Mouse (Mus musculus): Measurements from ENCODE around the gene Tarm1. TPM values are rescaled to one million over a fixed set of nuclear protein-coding genes. Genes with fewer than 3 reads are reported as not detected.

Gene Tarm1
- polyA plus RNA-seq (2016; fragmentation: Nextera tagmentation; extraction: Ambion mirVana), result not detected in 2 replicates

- WGBS, result 92% methylated on average over 6 of the region's 6 CpGs
- H3K9me3 ChIP-seq, result peaks cover 7% of the 10 kb centered on the region; the same call in 1 of the 2 replicates
- H3K4me1 ChIP-seq, result no peaks in the 10 kb centered on the region
- H3K4me3 ChIP-seq (replicated peaks), result no peak within 1 kb of the TSS
- no peak for ATAC-seq (ENCODE audit: low FRiP score)
- no peaks in the 10 kb centered on the region for H3K36me3 ChIP-seq (replicated peaks)
- H3K4me2 ChIP-seq, result no peak within 1 kb of the TSS
- H3K27me3 ChIP-seq, result no peaks in the 10 kb centered on the region
- H3K27ac ChIP-seq, result no peak within 1 kb of the TSS
- H3K9ac ChIP-seq, result no peak within 1 kb of the TSS
Observed at GRCm38 (mm10) chr7:3502439-3502838, at the start of gene Tarm1. Tarm1 (minus strand) TSS chr7:3502624.

- Histone ChIP-seq H3K4me3 (replicated peaks) (no peak overlapping the region), H3K27ac (no peak overlapping the region), H3K9me3 (peaks cover 7% of the 10 kb centered on the region; the same call in 1 of the 2 replicates), H3K36me3 (replicated peaks) (no peaks in the 10 kb centered on the region), H3K4me1 (no peaks in the 10 kb centered on the region), H3K27me3 (no peaks in the 10 kb centered on the region), H3K4me2 (no peak overlapping the region), H3K9ac (no peak overlapping the region)
- WGBS, result 79% methylated on average over 3 of the region's 3 CpGs
- no peak for ATAC-seq (ENCODE audit: low FRiP score)
Observed at GRCm38 (mm10) chr7:3505913-3506312, 3.5 kb upstream of the Tarm1 start.

DNA sequence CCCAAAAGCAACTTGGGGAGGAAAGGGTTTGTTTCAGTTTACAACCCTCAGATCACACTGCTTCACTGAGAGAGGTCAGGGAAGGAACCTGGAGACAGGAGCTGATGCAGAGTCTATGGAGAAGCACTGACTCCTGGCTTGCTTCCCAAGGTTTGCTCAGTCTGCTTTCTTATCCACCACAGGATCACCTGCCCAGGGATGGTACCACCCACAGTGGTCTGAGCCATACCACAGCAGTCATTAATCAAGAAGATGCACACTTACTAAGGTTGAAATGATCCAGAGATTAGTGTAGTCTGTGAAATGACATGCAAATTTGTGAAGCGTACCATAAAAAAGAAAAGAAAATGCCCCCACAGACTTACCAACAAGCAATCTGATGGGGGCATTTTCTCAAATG lies 2.0 kb downstream of the Tarm1 start:
- H3K4me3 ChIP-seq (replicated peaks), result no peak overlapping the region
- no peak overlapping the region for H3K9ac ChIP-seq
- H3K36me3 ChIP-seq (replicated peaks), result no peaks in the 10 kb centered on the region
- 0 out of 2 replicates have a peak, but pooled peaks cover 7% of the 10 kb centered on the region for H3K9me3 ChIP-seq
- no peaks in the 10 kb centered on the region for H3K4me1 ChIP-seq
- H3K27me3 ChIP-seq, result no peaks in the 10 kb centered on the region
- H3K4me2 ChIP-seq, result no peak overlapping the region
- WGBS, result 83% methylated on average over 1 of the region's 1 CpGs
- no peak overlapping the region for H3K27ac ChIP-seq
- no peak for ATAC-seq (ENCODE audit: low FRiP score)

GRCm38 (mm10) chr7:3481948-3482608 lies 20.3 kb downstream of the Tarm1 start:
- no peaks in the 10 kb centered on the region for H3K36me3 ChIP-seq (replicated peaks)
- H3K4me1 ChIP-seq, result no peaks in the 10 kb centered on the region
- H3K27ac ChIP-seq, result no peak overlapping the region
- no peak overlapping the region for H3K4me2 ChIP-seq
- no peak overlapping the region for H3K9ac ChIP-seq
- peaks cover 11% of the 10 kb centered on the region; the same call in 1 of the 2 replicates for H3K9me3 ChIP-seq
- no peaks in the 10 kb centered on the region for H3K27me3 ChIP-seq
- no peak for ATAC-seq (ENCODE audit: low FRiP score)
- H3K4me3 ChIP-seq (replicated peaks), result no peak overlapping the region
- WGBS, result 90% methylated on average over 6 of the region's 6 CpGs

DNA sequence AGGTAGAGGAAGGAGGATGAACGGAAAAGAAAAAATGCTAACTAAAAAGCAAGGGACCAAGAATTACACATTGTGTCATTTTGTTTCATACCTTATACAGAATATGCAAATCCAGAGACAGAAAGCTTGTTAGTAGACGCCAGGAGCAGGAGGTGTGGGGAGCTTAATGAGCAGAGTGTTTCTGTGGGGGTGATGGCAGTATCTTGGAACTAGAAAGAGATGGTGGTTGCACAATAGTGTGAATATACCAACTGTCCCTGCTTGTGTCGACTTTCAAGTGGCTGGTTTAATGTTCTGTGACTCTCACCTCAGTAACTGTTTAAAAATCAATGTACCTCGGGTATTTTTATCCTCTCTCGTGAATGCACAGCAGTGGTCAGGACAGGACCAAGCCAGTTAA lies 25.7 kb downstream of the Tarm1 start:
- Histone ChIP-seq H3K27me3 (no peaks in the 10 kb centered on the region), H3K9me3 (peaks cover 7% of the 10 kb centered on the region; the same call in 1 of the 2 replicates), H3K4me2 (no peak overlapping the region), H3K9ac (no peak overlapping the region), H3K27ac (no peak overlapping the region), H3K4me3 (replicated peaks) (no peak overlapping the region), H3K36me3 (replicated peaks) (no peaks in the 10 kb centered on the region), H3K4me1 (no peaks in the 10 kb centered on the region; the same call in 1 of the 2 replicates)
- ATAC-seq (ENCODE audit: low FRiP score), result no peak
- WGBS, result 71% methylated on average over 5 of the region's 5 CpGs

DNA sequence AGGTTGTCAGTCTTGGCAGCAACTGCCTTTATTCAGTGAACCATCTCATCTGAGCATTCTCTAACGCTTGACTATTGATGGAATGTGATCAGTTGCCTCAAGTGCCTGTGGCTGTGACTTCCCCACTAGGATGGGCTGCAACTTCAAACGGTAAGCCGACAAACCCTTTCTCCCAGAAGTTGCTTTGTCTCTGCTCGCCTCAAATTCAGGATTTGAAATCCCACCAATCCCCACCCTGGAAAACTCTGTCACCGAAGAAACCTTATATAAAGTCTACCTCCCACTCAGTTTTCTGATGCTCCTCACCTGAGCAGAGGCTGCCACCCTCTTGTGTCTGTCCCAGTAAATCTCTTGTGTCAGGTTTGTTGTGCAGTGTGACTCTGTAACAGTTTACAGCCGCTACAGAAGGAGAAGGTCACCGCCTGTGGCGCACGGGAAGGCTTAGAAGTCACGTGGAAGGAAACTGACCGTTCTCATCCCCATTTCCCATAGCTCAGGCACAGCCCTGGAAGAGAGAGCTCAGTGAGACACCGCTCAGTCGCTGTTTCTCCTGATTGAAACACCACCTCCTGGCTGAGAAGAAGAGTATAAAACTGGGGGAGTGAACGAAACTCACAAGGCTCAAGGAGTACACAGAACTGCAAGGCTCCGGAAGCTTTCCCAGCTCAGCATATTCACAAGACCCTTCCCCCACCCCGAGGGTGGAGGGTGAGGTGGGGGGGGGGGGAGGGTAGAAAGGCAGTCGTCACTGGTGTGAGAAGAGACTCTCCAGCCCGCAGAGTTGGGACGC lies 27.9 kb downstream of the Tarm1 start:
- Histone ChIP-seq H3K27me3 (no peaks in the 10 kb centered on the region), H3K4me2 (peak overlapping the region; percentile 34), H3K4me1 (no peaks in the 10 kb centered on the region; the same call in 1 of the 2 replicates), H3K9ac (no peak overlapping the region), H3K27ac (no peak overlapping the region), H3K4me3 (replicated peaks) (no peak overlapping the region), H3K9me3 (no peaks in the 10 kb centered on the region), H3K36me3 (replicated peaks) (no peaks in the 10 kb centered on the region)
- 13% methylated on average over 19 of the region's 19 CpGs for WGBS
- no peak for ATAC-seq (ENCODE audit: low FRiP score)

- no peaks in the 10 kb centered on the region for H3K36me3 ChIP-seq (replicated peaks)
- H3K27me3 ChIP-seq, result no peaks in the 10 kb centered on the region
- WGBS, result 78% methylated on average over 3 of the region's 3 CpGs
- no peak overlapping the region for H3K4me2 ChIP-seq
- ATAC-seq (ENCODE audit: low FRiP score), result no peak
- no peak overlapping the region for H3K9ac ChIP-seq
- no peaks in the 10 kb centered on the region for H3K9me3 ChIP-seq
- no peak overlapping the region for H3K27ac ChIP-seq
- no peak overlapping the region for H3K4me3 ChIP-seq (replicated peaks)
- no peaks in the 10 kb centered on the region; the same call in 1 of the 2 replicates for H3K4me1 ChIP-seq
Observed at GRCm38 (mm10) chr7:3472774-3473173, 29.6 kb downstream of the Tarm1 start.

GRCm38 (mm10) chr7:3468614-3469013 lies 33.8 kb downstream of the Tarm1 start:
- no peak overlapping the region for H3K4me3 ChIP-seq (replicated peaks)
- no peak overlapping the region for H3K27ac ChIP-seq
- no peaks in the 10 kb centered on the region for H3K9me3 ChIP-seq
- no peak for ATAC-seq (ENCODE audit: low FRiP score)
- WGBS, result 74% methylated on average over 2 of the region's 2 CpGs
- no peak overlapping the region for H3K4me2 ChIP-seq
- H3K27me3 ChIP-seq, result no peaks in the 10 kb centered on the region
- H3K9ac ChIP-seq, result no peak overlapping the region
- H3K4me1 ChIP-seq, result no peaks in the 10 kb centered on the region
- H3K36me3 ChIP-seq (replicated peaks), result no peaks in the 10 kb centered on the region

GRCm38 (mm10) chr7:3463306-3463705 lies 39.1 kb downstream of the Tarm1 start:
- 88% methylated on average over 4 of the region's 4 CpGs for WGBS
- H3K27me3 ChIP-seq, result no peaks in the 10 kb centered on the region
- no peaks in the 10 kb centered on the region for H3K9me3 ChIP-seq
- no peak overlapping the region for H3K27ac ChIP-seq
- ATAC-seq (ENCODE audit: low FRiP score), result no peak
- H3K9ac ChIP-seq, result no peak overlapping the region
- no peak overlapping the region for H3K4me2 ChIP-seq
- no peak overlapping the region for H3K4me3 ChIP-seq (replicated peaks)
- H3K4me1 ChIP-seq, result no peaks in the 10 kb centered on the region
- H3K36me3 ChIP-seq (replicated peaks), result no peaks in the 10 kb centered on the region

DNA sequence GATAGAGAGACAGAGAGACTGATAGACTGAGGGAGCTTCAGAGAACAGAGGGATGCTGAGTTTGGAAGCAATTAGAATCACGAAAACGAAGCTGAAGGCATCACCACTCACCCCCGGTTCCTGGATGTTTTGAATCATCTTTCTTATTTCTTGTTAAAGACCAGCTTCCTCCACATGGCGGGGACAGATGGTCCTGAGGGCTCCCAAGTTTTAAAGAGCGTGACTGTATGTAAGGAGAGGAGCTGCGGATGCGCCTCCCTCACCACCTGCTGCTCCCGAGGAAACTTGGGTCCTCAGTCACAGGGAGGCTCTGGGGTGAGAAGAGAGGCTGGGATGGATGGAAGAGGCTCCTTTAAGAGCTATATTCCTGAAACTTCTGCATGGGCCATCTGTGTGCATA lies 42.2 kb downstream of the Tarm1 start:
- Histone ChIP-seq H3K27me3 (no peaks in the 10 kb centered on the region), H3K9me3 (no peaks in the 10 kb centered on the region), H3K27ac (no peak overlapping the region), H3K9ac (no peak overlapping the region), H3K36me3 (replicated peaks) (no peaks in the 10 kb centered on the region), H3K4me1 (no peaks in the 10 kb centered on the region), H3K4me3 (replicated peaks) (no peak overlapping the region), H3K4me2 (no peak overlapping the region)
- no peak for ATAC-seq (ENCODE audit: low FRiP score)
- 87% methylated on average over 8 of the region's 8 CpGs for WGBS

GRCm38 (mm10) chr7:3457841-3458217 lies 44.6 kb downstream of the Tarm1 start:
- Histone ChIP-seq H3K4me2 (no peak overlapping the region), H3K4me3 (replicated peaks) (no peak overlapping the region), H3K27ac (no peak overlapping the region), H3K27me3 (no peaks in the 10 kb centered on the region), H3K9me3 (no peaks in the 10 kb centered on the region), H3K36me3 (replicated peaks) (no peaks in the 10 kb centered on the region), H3K4me1 (no peaks in the 10 kb centered on the region), H3K9ac (no peak overlapping the region)
- WGBS, result 81% methylated on average over 9 of the region's 9 CpGs
- ATAC-seq (ENCODE audit: low FRiP score), result no peak

DNA sequence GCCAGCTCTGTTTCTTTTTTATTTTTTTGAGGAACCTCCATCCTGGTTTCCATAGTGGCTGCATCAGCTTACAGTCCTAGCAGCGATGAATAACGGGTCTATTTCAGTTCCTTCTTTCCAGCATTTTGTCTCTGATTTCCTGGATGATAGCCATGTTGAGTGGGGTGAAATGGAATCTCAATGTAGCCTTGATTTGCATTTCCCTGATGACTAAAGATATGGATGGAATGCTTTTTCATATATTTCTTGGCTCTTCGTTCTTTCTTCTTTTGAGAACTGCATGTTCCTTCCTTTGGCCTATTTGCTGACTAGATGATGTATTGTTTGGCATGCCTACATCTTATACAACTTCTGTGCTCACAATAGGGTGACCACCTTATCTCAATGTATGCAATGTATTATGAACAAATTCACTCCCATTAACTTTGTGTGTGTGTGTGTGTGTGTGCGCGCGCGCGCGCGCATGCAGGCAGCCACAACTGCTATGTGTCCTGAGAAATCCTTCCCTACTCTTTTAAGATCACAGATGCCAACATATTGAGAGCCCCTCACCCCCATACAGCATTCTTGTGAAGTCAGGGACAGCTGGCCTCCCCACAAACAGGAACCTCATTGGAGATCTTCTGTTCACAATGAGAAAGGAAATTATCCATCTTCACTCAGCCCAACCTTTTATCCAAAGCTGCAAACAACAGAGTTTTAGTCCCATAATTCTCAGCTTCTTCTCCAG lies 45.1 kb downstream of the Tarm1 start:
- no peaks in the 10 kb centered on the region for H3K36me3 ChIP-seq (replicated peaks)
- ATAC-seq (ENCODE audit: low FRiP score), result no peak
- no peaks in the 10 kb centered on the region for H3K27me3 ChIP-seq
- 96% methylated on average over 10 of the region's 10 CpGs for WGBS
- H3K4me3 ChIP-seq (replicated peaks), result no peak overlapping the region
- H3K9me3 ChIP-seq, result no peaks in the 10 kb centered on the region
- H3K27ac ChIP-seq, result no peak overlapping the region
- H3K4me1 ChIP-seq, result no peaks in the 10 kb centered on the region
- no peak overlapping the region for H3K9ac ChIP-seq
- no peak overlapping the region for H3K4me2 ChIP-seq
